Mouse (Mus musculus) liver, embryonic 13.5 days (tissue): ENCODE measurements around the gene Rae1. TPM values are rescaled to one million over a fixed set of nuclear protein-coding genes. Genes with fewer than 3 reads are reported as not detected.

Experiments
- ATAC-seq: fragments of 200-750 bp; cut with Nextera tagmentation; 2 replicates; pipeline ENCODE4 v1.8.0; 2017; ENCODE audit warnings: low read depth, mild to moderate bottlenecking, moderate number of reproducible peaks, moderate library complexity
- DNase-seq: peaks from one replicate; pipeline ENCODE4 v3.0.0; 2022
- H3K27ac ChIP-seq: fragments of 300-500 bp; sonication (generic); 2 replicates; pipeline ENCODE4 v1.5.1; 2015; ENCODE audit warnings: moderate library complexity, mild to moderate bottlenecking, inconsistent platforms
- H3K27me3 ChIP-seq: fragments of 300-500 bp; sonication (generic); 2 replicates; pipeline ENCODE4 v1.6.1; 2015; ENCODE audit warnings: mild to moderate bottlenecking, inconsistent platforms
- H3K36me3 ChIP-seq: fragments of 300-500 bp; sonication (generic); 2 replicates; pipeline ENCODE4 v1.6.1; 2015; ENCODE audit warnings: mild to moderate bottlenecking, inconsistent platforms
- H3K4me1 ChIP-seq: fragments of 300-500 bp; sonication (generic); replicated peaks from 2 replicates; pipeline ENCODE4 v1.6.1; 2015; ENCODE audit warnings: inconsistent platforms
- H3K4me2 ChIP-seq: fragments of 300-500 bp; sonication (generic); 2 replicates; pipeline ENCODE4 v1.6.1; 2015; ENCODE audit warnings: inconsistent platforms, mild to moderate bottlenecking, moderate library complexity
- H3K4me3 ChIP-seq: fragments of 300-500 bp; sonication (generic); replicated peaks from 2 replicates; pipeline ENCODE4 v1.5.1; 2015; ENCODE audit warnings: mild to moderate bottlenecking, inconsistent platforms
- H3K9ac ChIP-seq: fragments of 300-500 bp; sonication (generic); 2 replicates; pipeline ENCODE4 v1.6.1; 2015; ENCODE audit warnings: mild to moderate bottlenecking, inconsistent platforms
- H3K9me3 ChIP-seq: fragments of 300-500 bp; sonication (generic); replicated peaks from 2 replicates; pipeline ENCODE4 v1.6.1; 2016; ENCODE audit warnings: inconsistent platforms
- WGBS: fragments of 180-500 bp; shearing (Covaris S2); methylation state at CpG from one replicate; pipeline ENCODE4 v1.1.7; 2015; ENCODE audit not compliant: insufficient replicate concordance; 5-methylcytosine and 5-hydroxymethylcytosine counted together
- polyA plus RNA-seq: library from polyadenylated mRNA; unstranded; fragments of >200 nt; fragmentation: Nextera tagmentation; extraction: Ambion mirVana; gene quantifications from 2 replicates; pipeline ENCODE4 v1.2.1, GENCODE M21; 2015

Gene Rae1
- polyA plus RNA-seq, 1 experiment from 2014 or later: 96.8 TPM

DNA sequence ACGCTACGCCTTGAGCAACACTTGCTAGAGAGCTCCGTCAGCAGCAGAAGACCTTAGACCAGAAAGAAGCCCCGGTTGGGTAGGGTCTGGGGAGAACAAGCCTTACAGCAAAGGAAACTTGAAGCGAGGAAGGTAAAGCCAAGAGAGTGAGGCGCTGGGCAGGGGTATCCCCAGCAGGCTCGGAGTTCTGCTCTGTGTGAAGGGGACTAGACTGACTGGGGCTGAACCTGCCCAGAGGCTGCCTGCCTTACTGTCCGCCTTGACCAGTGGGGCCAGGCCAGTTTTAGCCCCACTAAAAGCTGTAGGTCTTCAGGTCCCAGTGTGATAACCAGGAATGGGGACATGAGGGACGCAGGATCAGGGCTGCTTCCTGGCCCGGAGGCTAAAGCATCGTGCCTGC is 20.5 kb downstream of the Rae1 start, which contains the start of gene Rbm38:
Gene Rbm38 (plus strand): TSS at position 69 of the 400 bp plus-strand sequence.
- no peaks in the 10 kb centered on the region for H3K9me3 ChIP-seq
- no peak for DNase-seq
- peak within 1 kb of the TSS; percentile 79 for H3K4me2 ChIP-seq
- H3K4me3 ChIP-seq: peak within 1 kb of the TSS; percentile 97
- H3K27ac ChIP-seq: peak within 1 kb of the TSS; percentile 79
- no peak for ATAC-seq
- H3K27me3 ChIP-seq: no peaks in the 10 kb centered on the region
- peak within 1 kb of the TSS; percentile 98 for H3K9ac ChIP-seq
- peaks cover 39% of the 10 kb centered on the region for H3K36me3 ChIP-seq
- 39% methylated on average over 11 of the region's 11 CpGs for WGBS
- H3K4me1 ChIP-seq: peaks cover 72% of the 10 kb centered on the region

DNA sequence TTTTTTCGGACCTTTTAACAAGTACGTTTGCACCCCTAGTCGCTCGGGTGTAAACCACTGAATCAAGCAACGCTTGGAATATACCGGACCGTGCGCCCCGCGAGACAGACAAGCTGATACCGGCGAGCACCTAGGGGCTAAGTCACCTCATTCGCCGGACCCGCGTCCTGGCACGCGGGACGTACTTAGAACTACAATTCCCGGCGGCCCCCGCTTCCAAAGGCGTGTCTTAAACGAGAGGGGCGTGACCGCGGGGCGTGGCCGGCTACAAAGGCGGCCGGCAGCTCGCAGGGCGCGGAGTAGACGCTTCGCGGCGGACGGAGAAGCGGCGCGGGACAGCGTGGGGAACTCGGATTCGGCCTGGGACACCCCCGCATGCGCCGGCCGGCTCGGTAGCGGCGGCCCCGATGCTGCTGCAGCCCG is 21.7 kb downstream of the Rae1 start:
- no peaks in the 10 kb centered on the region for H3K9me3 ChIP-seq
- ATAC-seq: peak; percentile 71
- DNase-seq: peak; percentile 90
- H3K36me3 ChIP-seq: peaks cover 43% of the 10 kb centered on the region
- WGBS: under 1% methylated on average over 54 of the region's 54 CpGs
- H3K4me1 ChIP-seq: peaks cover 84% of the 10 kb centered on the region
- peak overlapping the region; percentile 97 for H3K4me3 ChIP-seq
- peak overlapping the region; percentile 98 for H3K9ac ChIP-seq
- peak overlapping the region; percentile 100 for H3K27ac ChIP-seq
- no peaks in the 10 kb centered on the region for H3K27me3 ChIP-seq
- H3K4me2 ChIP-seq: peak overlapping the region; percentile 79

DNA sequence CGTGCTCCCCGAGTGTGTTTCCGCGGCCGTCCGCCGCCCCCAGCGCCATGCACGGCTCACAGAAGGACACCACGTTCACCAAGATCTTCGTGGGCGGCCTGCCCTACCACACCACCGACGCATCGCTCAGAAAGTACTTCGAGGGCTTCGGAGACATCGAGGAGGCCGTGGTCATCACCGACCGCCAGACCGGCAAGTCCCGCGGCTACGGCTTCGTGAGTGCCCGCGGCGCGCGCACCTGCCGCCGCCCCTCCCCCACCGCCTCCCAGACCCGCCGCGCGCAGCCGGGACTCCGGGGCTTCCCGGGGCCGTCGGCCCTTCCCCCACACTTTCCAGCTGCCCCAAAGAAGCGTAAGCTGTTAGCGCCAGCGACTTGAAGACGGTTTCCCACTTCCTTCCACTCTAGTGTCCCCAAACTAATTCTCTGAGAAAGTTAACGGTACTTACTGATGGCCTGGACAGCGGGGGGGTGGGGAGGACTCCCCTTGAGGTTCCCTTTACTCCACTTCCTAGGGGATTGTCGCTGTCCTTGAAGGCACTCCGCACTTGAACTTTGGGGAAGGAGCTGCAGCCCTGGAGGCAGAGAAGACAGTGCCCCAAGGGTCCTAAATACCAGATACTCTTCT is 22.3 kb downstream of the Rae1 start:
- H3K4me3 ChIP-seq: peak overlapping the region; percentile 97
- DNase-seq: peak; percentile 58
- under 1% methylated on average over 51 of the region's 51 CpGs for WGBS
- H3K4me1 ChIP-seq: peaks cover 86% of the 10 kb centered on the region
- peak; percentile 31 for ATAC-seq
- H3K9me3 ChIP-seq: no peaks in the 10 kb centered on the region
- peak overlapping the region; percentile 100 for H3K27ac ChIP-seq
- H3K9ac ChIP-seq: peak overlapping the region; percentile 98
- H3K4me2 ChIP-seq: peak overlapping the region; percentile 79
- H3K27me3 ChIP-seq: no peaks in the 10 kb centered on the region
- peaks cover 49% of the 10 kb centered on the region for H3K36me3 ChIP-seq

DNA sequence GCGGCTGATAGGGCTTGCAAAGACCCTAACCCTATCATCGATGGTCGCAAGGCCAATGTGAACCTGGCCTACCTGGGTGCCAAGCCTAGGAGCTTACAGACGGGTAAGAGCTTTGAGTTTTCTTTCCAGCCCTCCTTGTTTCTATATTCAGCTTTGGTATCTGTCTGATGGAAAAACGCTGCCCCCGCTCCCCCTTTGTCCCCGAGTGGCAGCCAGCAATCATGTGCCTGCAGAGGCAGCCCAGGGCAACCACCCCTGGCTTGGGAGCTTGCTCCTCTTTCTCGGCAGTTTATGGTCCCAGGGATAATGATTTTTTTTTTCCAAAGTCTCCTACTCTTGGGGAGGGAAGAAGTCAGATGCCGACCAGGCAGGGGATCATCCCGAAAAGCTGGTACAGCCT is 22.9 kb downstream of the Rae1 start:
- Histone ChIP-seq H3K27me3 (no peaks in the 10 kb centered on the region), H3K9ac (peak overlapping the region; percentile 98), H3K27ac (peak overlapping the region; percentile 100), H3K4me3 (peak overlapping the region; percentile 97), H3K36me3 (peaks cover 55% of the 10 kb centered on the region), H3K4me1 (peaks cover 86% of the 10 kb centered on the region), H3K4me2 (peak overlapping the region; percentile 79), H3K9me3 (no peaks in the 10 kb centered on the region)
- no peak for DNase-seq
- WGBS: 11% methylated on average over 10 of the region's 10 CpGs
- no peak for ATAC-seq

DNA sequence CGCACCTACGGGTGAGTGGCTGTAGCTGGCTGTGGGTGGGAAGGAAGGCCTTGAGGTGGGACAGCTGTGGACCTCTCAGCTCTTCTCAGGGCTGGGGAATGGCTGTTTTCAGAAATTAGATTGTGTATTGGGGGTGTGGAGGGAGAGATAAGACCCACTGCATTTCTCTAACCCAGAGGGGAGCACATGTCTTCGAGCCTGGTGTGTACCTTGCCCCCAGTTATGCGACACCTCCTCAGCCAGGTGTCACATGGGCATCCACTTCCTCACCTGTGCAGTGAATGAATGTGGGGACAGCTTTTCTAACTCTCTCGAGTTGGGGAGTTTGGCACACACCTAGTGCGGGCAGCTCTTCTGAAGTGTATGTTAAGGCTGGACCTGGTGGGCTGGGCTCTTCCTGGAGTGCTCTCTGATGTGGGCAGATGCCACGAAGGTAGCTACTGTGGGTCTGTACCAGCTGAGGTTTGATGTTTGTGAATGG is 23.5 kb downstream of the Rae1 start:
- 19% methylated on average over 7 of the region's 7 CpGs for WGBS
- H3K27ac ChIP-seq: peak overlapping the region; percentile 100
- no peaks in the 10 kb centered on the region for H3K9me3 ChIP-seq
- H3K36me3 ChIP-seq: peaks cover 61% of the 10 kb centered on the region
- peak; percentile 48 for DNase-seq
- H3K4me3 ChIP-seq: peak overlapping the region; percentile 97
- ATAC-seq: peak; percentile 19
- H3K27me3 ChIP-seq: no peaks in the 10 kb centered on the region
- H3K4me2 ChIP-seq: peak overlapping the region; percentile 79
- H3K9ac ChIP-seq: peak overlapping the region; percentile 98
- peaks cover 86% of the 10 kb centered on the region for H3K4me1 ChIP-seq

DNA sequence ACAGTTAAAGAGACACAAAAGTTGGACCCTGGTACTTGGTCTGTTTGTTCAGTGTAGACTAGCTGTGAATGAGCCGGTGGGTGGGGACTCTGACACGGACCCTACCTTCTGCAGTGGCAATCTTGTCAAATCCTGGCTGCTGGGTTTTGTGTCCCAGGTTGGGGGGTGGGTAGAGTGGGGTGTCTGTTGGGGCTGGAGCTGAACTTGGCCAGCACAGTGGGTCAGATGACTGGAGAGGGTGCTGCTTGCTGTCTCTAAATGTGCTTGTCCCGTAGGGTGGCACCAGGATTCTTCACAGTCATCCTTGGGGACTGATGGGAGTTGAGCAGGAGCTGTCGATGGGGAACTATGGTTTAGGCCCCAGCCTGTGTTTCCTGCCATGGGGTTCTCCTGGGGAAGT is 24.0 kb downstream of the Rae1 start:
- Histone ChIP-seq H3K4me3 (peak overlapping the region; percentile 97), H3K4me2 (peak overlapping the region; percentile 79), H3K9ac (peak overlapping the region; percentile 98), H3K27ac (peak overlapping the region; percentile 100), H3K4me1 (peaks cover 86% of the 10 kb centered on the region), H3K27me3 (no peaks in the 10 kb centered on the region), H3K36me3 (peaks cover 67% of the 10 kb centered on the region), H3K9me3 (no peaks in the 10 kb centered on the region)
- DNase-seq (no peak), ATAC-seq (no peak)
- 37% methylated on average over 4 of the region's 4 CpGs for WGBS

DNA sequence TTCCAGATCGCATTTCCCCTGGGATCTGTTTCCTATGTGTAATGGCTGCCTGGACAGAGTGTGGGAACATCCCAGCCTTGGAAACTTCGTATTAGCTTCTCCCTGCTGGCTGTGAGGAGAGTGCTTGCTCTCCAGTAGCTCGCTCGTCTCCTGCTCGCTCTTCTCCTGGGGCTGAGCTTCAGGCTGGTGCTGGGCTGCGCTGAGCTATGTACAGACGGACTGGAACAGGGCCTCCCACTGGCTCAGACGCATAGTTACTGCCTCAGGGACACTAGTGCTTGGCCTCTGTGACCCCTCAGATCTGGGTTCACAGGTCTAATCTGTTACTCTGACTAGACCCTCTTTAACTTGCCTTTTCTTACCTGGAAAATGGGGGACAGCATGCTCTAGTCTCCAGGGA is 24.5 kb downstream of the Rae1 start:
- peak overlapping the region; percentile 97 for H3K4me3 ChIP-seq
- H3K4me1 ChIP-seq: peaks cover 86% of the 10 kb centered on the region
- 69% methylated on average over 8 of the region's 8 CpGs for WGBS
- H3K9ac ChIP-seq: peak overlapping the region; percentile 98
- H3K27ac ChIP-seq: peak overlapping the region; percentile 100
- H3K36me3 ChIP-seq: peaks cover 71% of the 10 kb centered on the region
- no peak for DNase-seq
- peak overlapping the region; percentile 79 for H3K4me2 ChIP-seq
- no peak for ATAC-seq
- H3K9me3 ChIP-seq: no peaks in the 10 kb centered on the region
- H3K27me3 ChIP-seq: no peaks in the 10 kb centered on the region

DNA sequence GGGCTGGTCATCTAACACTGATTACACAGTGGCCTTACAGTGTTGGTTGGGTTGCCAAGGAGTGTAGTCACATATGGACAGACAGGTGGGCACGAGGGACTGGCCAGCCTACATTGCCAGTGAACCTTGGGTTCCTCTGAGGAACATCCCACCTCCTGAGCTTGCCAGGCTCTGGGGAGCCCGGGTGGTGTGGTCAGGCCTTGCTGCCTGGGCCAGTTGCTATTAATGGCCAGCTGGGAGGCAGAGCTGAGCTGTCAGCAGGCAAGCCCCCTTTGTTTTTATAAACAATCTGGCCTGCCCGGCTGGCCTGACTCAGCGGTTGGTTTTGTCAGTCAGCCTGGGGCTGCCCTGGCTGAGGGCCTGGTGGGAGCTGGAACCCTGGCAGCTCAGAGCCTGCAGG is 25.0 kb downstream of the Rae1 start:
- peak overlapping the region; percentile 100 for H3K27ac ChIP-seq
- peaks cover 87% of the 10 kb centered on the region for H3K4me1 ChIP-seq
- no peak for ATAC-seq
- H3K36me3 ChIP-seq: peaks cover 76% of the 10 kb centered on the region
- peak overlapping the region; percentile 79 for H3K4me2 ChIP-seq
- H3K27me3 ChIP-seq: no peaks in the 10 kb centered on the region
- peak overlapping the region; percentile 97 for H3K4me3 ChIP-seq
- no peaks in the 10 kb centered on the region for H3K9me3 ChIP-seq
- peak; percentile 39 for DNase-seq
- H3K9ac ChIP-seq: peak overlapping the region; percentile 98
- WGBS: 39% methylated on average over 4 of the region's 4 CpGs

DNA sequence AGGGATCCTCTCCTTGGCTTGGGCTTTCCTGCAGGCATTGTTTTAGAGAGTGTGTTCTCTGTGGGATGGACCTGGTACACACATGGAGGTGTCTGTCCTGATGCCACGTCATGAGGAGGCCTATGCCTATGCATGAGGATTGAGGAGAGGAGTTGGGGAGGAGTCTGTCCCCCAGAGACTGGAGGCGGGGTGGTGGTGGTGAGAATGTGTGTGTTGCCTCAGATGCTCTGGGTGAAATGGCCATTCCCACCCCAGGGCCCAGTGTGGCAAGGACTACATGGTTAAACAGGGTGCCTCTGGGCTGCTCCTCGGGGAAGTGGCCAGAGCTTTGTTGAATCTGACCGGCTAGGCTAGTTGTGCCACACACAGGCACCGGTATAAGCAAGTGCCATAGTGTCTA is 26.4 kb downstream of the Rae1 start:
- peak overlapping the region; percentile 100 for H3K27ac ChIP-seq
- 46% methylated on average over 5 of the region's 5 CpGs for WGBS
- H3K27me3 ChIP-seq: no peaks in the 10 kb centered on the region
- no peaks in the 10 kb centered on the region for H3K9me3 ChIP-seq
- ATAC-seq: no peak
- no peak for DNase-seq
- peaks cover 87% of the 10 kb centered on the region for H3K4me1 ChIP-seq
- H3K9ac ChIP-seq: peak overlapping the region; percentile 98
- peak overlapping the region; percentile 97 for H3K4me3 ChIP-seq
- H3K4me2 ChIP-seq: peak overlapping the region; percentile 79
- H3K36me3 ChIP-seq: peaks cover 90% of the 10 kb centered on the region

DNA sequence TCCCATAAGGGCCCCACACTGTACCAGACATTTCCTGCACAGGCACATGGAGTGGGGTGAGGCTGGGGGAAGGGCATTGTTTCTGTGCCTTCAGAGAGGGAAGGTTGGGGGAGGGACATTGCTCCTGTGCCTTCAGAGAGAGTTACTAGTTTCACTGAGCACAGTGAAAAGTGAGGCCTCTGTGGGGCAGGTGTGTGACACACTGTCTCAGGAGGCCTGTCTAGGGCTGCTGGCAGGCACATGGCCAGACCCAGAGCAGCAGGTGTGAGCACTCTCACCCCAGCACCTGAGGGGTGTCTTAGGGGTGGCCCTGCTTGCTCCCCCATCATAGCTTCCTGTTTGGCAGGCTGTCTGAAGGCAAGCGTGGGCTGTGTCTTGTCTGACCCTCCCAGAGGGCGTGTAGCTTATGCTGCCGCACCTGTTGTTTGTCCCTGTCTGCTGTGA is 26.8 kb downstream of the Rae1 start:
- H3K9me3 ChIP-seq: no peaks in the 10 kb centered on the region
- peaks cover 90% of the 10 kb centered on the region for H3K4me1 ChIP-seq
- no peak for DNase-seq
- peaks cover 94% of the 10 kb centered on the region for H3K36me3 ChIP-seq
- WGBS: 45% methylated on average over 3 of the region's 3 CpGs
- H3K4me2 ChIP-seq: peak overlapping the region; percentile 79
- peak overlapping the region; percentile 100 for H3K27ac ChIP-seq
- no peaks in the 10 kb centered on the region for H3K27me3 ChIP-seq
- peak overlapping the region; percentile 98 for H3K9ac ChIP-seq
- no peak for ATAC-seq
- peak overlapping the region; percentile 97 for H3K4me3 ChIP-seq

DNA sequence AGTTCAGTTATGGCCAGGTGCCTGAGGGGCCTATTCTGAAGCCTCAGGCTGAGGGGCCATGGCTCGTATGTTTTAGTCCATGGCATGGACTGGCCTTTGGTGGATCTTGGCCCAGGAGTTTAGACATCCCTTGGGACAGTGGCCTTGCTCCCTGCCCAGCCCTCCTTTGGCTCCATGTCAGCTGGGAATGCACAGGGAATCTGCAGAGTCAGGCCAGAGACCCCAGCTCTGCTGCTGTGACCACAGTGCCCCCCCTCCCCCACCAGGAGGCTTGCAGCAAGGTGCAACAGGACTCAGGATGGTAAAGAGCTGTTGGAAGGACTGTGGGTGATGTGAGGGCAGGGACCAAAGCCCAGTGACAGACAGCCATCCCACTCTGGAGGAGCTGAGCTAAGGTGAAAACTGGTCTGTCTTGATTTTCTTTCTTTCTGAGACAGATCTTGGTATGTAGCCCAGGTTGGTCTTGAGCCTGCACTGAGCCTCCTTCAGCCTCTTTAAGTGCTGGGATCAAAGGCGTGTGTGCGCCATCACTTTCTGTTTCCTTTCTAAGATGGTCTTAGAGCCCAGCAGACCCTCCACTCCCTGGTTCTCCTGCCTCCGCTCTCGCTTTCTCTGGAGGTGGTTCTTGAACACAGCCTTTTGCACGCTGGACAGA is 27.4 kb downstream of the Rae1 start:
- Histone ChIP-seq H3K27me3 (no peaks in the 10 kb centered on the region), H3K4me3 (peak overlapping the region; percentile 97), H3K9ac (peak overlapping the region; percentile 98), H3K36me3 (peaks cover 100% of the 10 kb centered on the region), H3K4me2 (peak overlapping the region; percentile 79), H3K9me3 (no peaks in the 10 kb centered on the region), H3K4me1 (peaks cover 95% of the 10 kb centered on the region), H3K27ac (peak overlapping the region; percentile 100)
- DNase-seq (no peak), ATAC-seq (no peak)
- WGBS: 88% methylated on average over 6 of the region's 6 CpGs
